Mouse (Mus musculus) lung, embryonic 14.5 days (tissue): Measurements from ENCODE around the gene Noc2l. TPM values are rescaled to one million over a fixed set of nuclear protein-coding genes. Genes with fewer than 3 reads are reported as not detected.

Source experiments
- ATAC-seq: fragments of 200-750 bp; cut with Nextera tagmentation; 2 replicates; pipeline ENCODE4 v1.8.0; 2017; ENCODE audit warnings: mild to moderate bottlenecking, moderate TSS enrichment, moderate library complexity; ENCODE audit not compliant: insufficient read depth
- DNase-seq: peaks from one replicate; pipeline ENCODE4 v3.0.0-alpha.2; 2015
- H3K27ac ChIP-seq: fragments of 300-500 bp; sonication (generic); 2 replicates; pipeline ENCODE4 v1.5.1; 2014; ENCODE audit warnings: low read depth, mild to moderate bottlenecking, moderate library complexity
- H3K27me3 ChIP-seq: fragments of 300-500 bp; sonication (generic); 2 replicates; pipeline ENCODE4 v1.6.1; 2014; ENCODE audit warnings: low read length, control low read depth; ENCODE audit not compliant: insufficient read depth
- H3K36me3 ChIP-seq: fragments of 300-500 bp; sonication (generic); 2 replicates; pipeline ENCODE4 v1.6.1; 2014; ENCODE audit warnings: control low read depth; ENCODE audit not compliant: insufficient read depth
- H3K4me1 ChIP-seq: fragments of 300-500 bp; sonication (generic); 2 replicates; pipeline ENCODE4 v1.6.1; 2014; ENCODE audit warnings: antibody characterized with exemption, control low read depth; ENCODE audit not compliant: insufficient read depth
- H3K4me2 ChIP-seq: fragments of 300-500 bp; sonication (generic); 2 replicates; pipeline ENCODE4 v1.6.1; 2014; ENCODE audit warnings: mild to moderate bottlenecking
- H3K4me3 ChIP-seq: fragments of 300-500 bp; sonication (generic); 2 replicates; pipeline ENCODE4 v1.5.1; 2014; ENCODE audit warnings: low read depth, low read length
- H3K9ac ChIP-seq: fragments of 300-500 bp; sonication (generic); 2 replicates; pipeline ENCODE4 v1.6.1; 2014
- H3K9me3 ChIP-seq: fragments of 300-500 bp; sonication (generic); 2 replicates; pipeline ENCODE4 v1.6.1; 2016; ENCODE audit warnings: low read depth, low read length, control low read depth
- CTCF ChIP-seq: IDR thresholded peaks from 2 replicates; pipeline ENCODE4 v1.5.1; 2016; ENCODE audit warnings: antibody characterized with exemption, low read depth
- WGBS: fragments of 180-500 bp; shearing (Covaris S2); extraction: QIAGEN DNeasy Blood & Tissue Kit; methylation state at CpG from one replicate; pipeline ENCODE4 v1.1.7; 2014; 5-methylcytosine and 5-hydroxymethylcytosine counted together
- polyA plus RNA-seq: library from polyadenylated mRNA; unstranded; fragments of >200 nt; fragmentation: Nextera tagmentation; extraction: Ambion mirVana; gene quantifications from 2 replicates; pipeline ENCODE4 v1.2.1, GENCODE M21; 2014

The Noc2l gene
- polyA plus RNA-seq = 82.4 and 90.1 TPM in 2 replicates

GRCm38 (mm10) chr4:156235808-156236533 is at the start of gene Noc2l:
Noc2l (plus strand) TSS chr4:156236010.
- Histone ChIP-seq H3K27ac (peak within 1 kb of the TSS; percentile 96), H3K4me3 (peak within 1 kb of the TSS; percentile 92), H3K9me3 (no peaks in the 10 kb centered on the region), H3K4me2 (peak within 1 kb of the TSS; percentile 94), H3K27me3 (no peaks in the 10 kb centered on the region), H3K4me1 (no peaks in the 10 kb centered on the region; the same call in none of the 2 replicates), H3K9ac (peak within 1 kb of the TSS; percentile 77), H3K36me3 (peaks cover 64% of the 10 kb centered on the region)
- ATAC-seq (peak; percentile 87), DNase-seq (peak; percentile 96)
- TF ChIP-seq CTCF = no peak
- under 1% methylated on average over 90 of the region's 90 CpGs for WGBS

GRCm38 (mm10) chr4:156188162-156188810 is 47.5 kb upstream of the Noc2l start:
- no peak for ATAC-seq
- Histone ChIP-seq H3K9me3 (no peaks in the 10 kb centered on the region), H3K27ac (peak overlapping the region; percentile 3; the same call in 1 of the 2 replicates), H3K9ac (no peak overlapping the region), H3K4me3 (no peak overlapping the region), H3K4me1 (peaks cover 19% of the 10 kb centered on the region), H3K27me3 (no peaks in the 10 kb centered on the region), H3K36me3 (peaks cover 56% of the 10 kb centered on the region), H3K4me2 (no peak overlapping the region)
- 70% methylated on average over 5 of the region's 5 CpGs for WGBS
- no peak for TF ChIP-seq CTCF
- no peak for DNase-seq

GRCm38 (mm10) chr4:156188811-156189323 is 46.9 kb upstream of the Noc2l start:
- Histone ChIP-seq H3K9me3 (no peaks in the 10 kb centered on the region), H3K4me3 (no peak overlapping the region), H3K9ac (no peak overlapping the region), H3K27ac (peak overlapping the region; percentile 3; the same call in 1 of the 2 replicates), H3K4me2 (peak overlapping the region; percentile 18; the same call in 1 of the 2 replicates), H3K27me3 (no peaks in the 10 kb centered on the region), H3K4me1 (peaks cover 23% of the 10 kb centered on the region), H3K36me3 (peaks cover 52% of the 10 kb centered on the region)
- DNase-seq (peak; percentile 38), ATAC-seq (0 out of 2 replicates have a peak, but pooled peaks have one; percentile 9)
- no peak for TF ChIP-seq CTCF
- WGBS = 27% methylated on average over 6 of the region's 6 CpGs

GRCm38 (mm10) chr4:156192421-156193199 is 43.2 kb upstream of the Noc2l start:
- H3K9ac ChIP-seq = peak overlapping the region; percentile 16; the same call in 1 of the 2 replicates
- no peak for ATAC-seq
- no peak overlapping the region for H3K4me3 ChIP-seq
- H3K27me3 ChIP-seq = no peaks in the 10 kb centered on the region
- H3K36me3 ChIP-seq = peaks cover 41% of the 10 kb centered on the region
- peak overlapping the region; percentile 93 for H3K27ac ChIP-seq
- peaks cover 35% of the 10 kb centered on the region for H3K4me1 ChIP-seq
- peak overlapping the region; percentile 32 for H3K4me2 ChIP-seq
- no peak for TF ChIP-seq CTCF
- DNase-seq = peak; percentile 40
- 43% methylated on average over 8 of the region's 8 CpGs for WGBS
- no peaks in the 10 kb centered on the region for H3K9me3 ChIP-seq

GRCm38 (mm10) chr4:156193200-156193590 is 42.6 kb upstream of the Noc2l start:
- no peak for ATAC-seq
- peak; percentile 61 for DNase-seq
- Histone ChIP-seq H3K4me3 (no peak overlapping the region), H3K27ac (peak overlapping the region; percentile 93), H3K9ac (0 out of 2 replicates have a peak overlapping the region, but pooled peaks have one; percentile 16), H3K36me3 (peaks cover 41% of the 10 kb centered on the region), H3K4me2 (peak overlapping the region; percentile 32; the same call in 1 of the 2 replicates), H3K9me3 (no peaks in the 10 kb centered on the region), H3K27me3 (no peaks in the 10 kb centered on the region), H3K4me1 (peaks cover 35% of the 10 kb centered on the region)
- no peak for TF ChIP-seq CTCF
- WGBS = 28% methylated on average over 2 of the region's 2 CpGs

- Histone ChIP-seq H3K36me3 (peaks cover 41% of the 10 kb centered on the region), H3K4me2 (peak overlapping the region; percentile 32; the same call in 1 of the 2 replicates), H3K27ac (peak overlapping the region; percentile 93; the same call in 1 of the 2 replicates), H3K4me3 (no peak overlapping the region), H3K9ac (no peak overlapping the region), H3K9me3 (no peaks in the 10 kb centered on the region), H3K4me1 (peaks cover 32% of the 10 kb centered on the region), H3K27me3 (no peaks in the 10 kb centered on the region)
- 59% methylated on average over 5 of the region's 5 CpGs for WGBS
- DNase-seq (no peak), ATAC-seq (no peak)
- TF ChIP-seq CTCF = no peak
Observed at GRCm38 (mm10) chr4:156193906-156194305, 41.9 kb upstream of the Noc2l start.
